Comparison of ENCODE assay signal across 15 mouse cellular contexts in the genomic region with DNA sequence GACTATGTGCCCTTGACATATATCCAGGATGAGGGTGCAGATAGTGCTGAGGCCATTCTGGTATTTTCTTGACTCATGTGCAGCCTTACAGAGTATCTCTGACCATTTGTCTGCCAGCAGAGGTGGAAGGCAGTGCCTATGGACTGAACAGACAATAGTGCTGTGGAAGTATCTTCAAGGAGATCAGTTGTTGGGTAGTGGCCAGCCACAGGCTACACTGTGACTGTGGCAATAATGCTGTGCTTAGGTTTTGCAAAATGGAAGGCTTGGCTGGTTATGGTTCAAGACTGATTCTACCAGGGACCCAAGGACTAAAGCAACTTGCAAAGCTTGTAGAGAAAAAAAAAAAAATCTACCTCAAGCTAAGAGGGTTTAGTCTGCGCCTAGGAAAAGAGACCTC.
DNase-seq lines count a peak whose midpoint lies in the region; ATAC-seq lines count a peak whose summit lies in the region.
"Had no signal": no experiment of that assay in that cellular context is flagged by ENCODE, and none has a peak within 500 bp of the region (broad histone marks: within the 10 kb centered on the region; RNA-seq: fewer than 3 reads in every experiment).

No protein-coding gene starts in this region.

- WGBS in neural tube, embryonic 11.5 days: 96% methylated on average over 1 of the region's 1 CpGs
- 81% methylated on average over 1 of the region's 1 CpGs for WGBS in hindbrain, embryonic 14.5 days
- WGBS in midbrain, embryonic 14.5 days: 30% methylated on average over 1 of the region's 1 CpGs
- WGBS in liver, embryonic 11.5 days: 72% methylated on average over 1 of the region's 1 CpGs

- H3K4me1 ChIP-seq in neural tube, embryonic 11.5 days (ENCODE audit: control insufficient read depth, insufficient read depth, low read length): peaks cover 20% of the 10 kb centered on the region
- peaks cover 46% of the 10 kb centered on the region for H3K4me1 ChIP-seq in hindbrain, embryonic 14.5 days (replicated peaks; ENCODE audit: control insufficient read depth, insufficient read depth, low read length)
- peaks cover 38% of the 10 kb centered on the region for H3K4me1 ChIP-seq in midbrain, embryonic 14.5 days (ENCODE audit: control insufficient read depth, insufficient read depth, low read length)
- H3K4me1 ChIP-seq in liver, embryonic 11.5 days (replicated peaks; ENCODE audit: control insufficient read depth, insufficient read depth, low read length): no peaks in the 10 kb centered on the region
- H3K4me1 ChIP-seq: liver, embryonic 13.5 days had no signal

- H3K27ac ChIP-seq in neural tube, embryonic 11.5 days (ENCODE audit: low read depth, low read length): no peak overlapping the region
- peak overlapping the region; percentile 49; the same call in 1 of the 2 replicates for H3K27ac ChIP-seq in hindbrain, embryonic 14.5 days
- H3K27ac ChIP-seq in midbrain, embryonic 14.5 days (replicated peaks; ENCODE audit: low read depth, low read length): peak overlapping the region; percentile 93
- H3K27ac ChIP-seq in liver, embryonic 11.5 days (ENCODE audit: low read depth, low read length): no peak overlapping the region
- H3K27ac ChIP-seq: liver, embryonic 13.5 days; lung, embryonic 15.5 days had no signal

- no peaks in the 10 kb centered on the region for H3K36me3 ChIP-seq in neural tube, embryonic 11.5 days (ENCODE audit: control insufficient read depth, insufficient read depth, low read length)
- no peaks in the 10 kb centered on the region for H3K36me3 ChIP-seq in hindbrain, embryonic 14.5 days (replicated peaks; ENCODE audit: control insufficient read depth, insufficient read depth)
- no peaks in the 10 kb centered on the region for H3K36me3 ChIP-seq in midbrain, embryonic 14.5 days (ENCODE audit: control insufficient read depth, insufficient read depth, low read length)
- H3K36me3 ChIP-seq in liver, embryonic 11.5 days (ENCODE audit: control insufficient read depth, insufficient read depth, low read length): no peaks in the 10 kb centered on the region
- H3K36me3 ChIP-seq: G1E; liver, embryonic 13.5 days; lung, embryonic 15.5 days had no signal

- H3K9me3 ChIP-seq in neural tube, embryonic 11.5 days (ENCODE audit: control insufficient read depth, low read length): no peaks in the 10 kb centered on the region
- no peaks in the 10 kb centered on the region for H3K9me3 ChIP-seq in hindbrain, embryonic 14.5 days (ENCODE audit: control insufficient read depth, low read length)
- no peaks in the 10 kb centered on the region for H3K9me3 ChIP-seq in midbrain, embryonic 14.5 days (ENCODE audit: control insufficient read depth, low read length)
- H3K9me3 ChIP-seq in liver, embryonic 11.5 days (ENCODE audit: control insufficient read depth, low read length): no peaks in the 10 kb centered on the region
- H3K9me3 ChIP-seq: G1E; liver, embryonic 13.5 days; lung, embryonic 15.5 days had no signal

- H3K9ac ChIP-seq in neural tube, embryonic 11.5 days (ENCODE audit: low read length): no peak overlapping the region
- peak overlapping the region; percentile 46 for H3K9ac ChIP-seq in hindbrain, embryonic 14.5 days
- no peak overlapping the region; the same call in 1 of the 2 replicates for H3K9ac ChIP-seq in midbrain, embryonic 14.5 days (replicated peaks; ENCODE audit: low read length)
- H3K9ac ChIP-seq in liver, embryonic 11.5 days (ENCODE audit: low read depth, low read length): no peak overlapping the region
- H3K9ac ChIP-seq: liver, embryonic 13.5 days; lung, embryonic 15.5 days had no signal

- H3K4me3 ChIP-seq in neural tube, embryonic 11.5 days (ENCODE audit: low read depth, low read length): no peak overlapping the region
- peak overlapping the region; percentile 87 for H3K4me3 ChIP-seq in hindbrain, embryonic 14.5 days (replicated peaks; ENCODE audit: low read length)
- peak overlapping the region; percentile 72 for H3K4me3 ChIP-seq in midbrain, embryonic 14.5 days (replicated peaks; ENCODE audit: low read depth, low read length)
- no peak overlapping the region for H3K4me3 ChIP-seq in liver, embryonic 11.5 days (ENCODE audit: low read depth, low read length)
- H3K4me3 ChIP-seq: liver, embryonic 13.5 days; lung, embryonic 15.5 days had no signal

- no peak for DNase-seq in neural tube, embryonic 11.5 days (ENCODE audit: low spot score)
- DNase-seq in neural tube, embryonic 10.5 days (ENCODE audit: extremely low spot score, low spot score): no peak
- DNase-seq in hindbrain, embryonic 14.5 days (ENCODE audit: low spot score): no peak
- DNase-seq in midbrain, embryonic 14.5 days: no peak
- DNase-seq in ovary, adult 18-20 months (ENCODE audit: low spot score): no peak
- no peak for DNase-seq in layer of hippocampus, adult 8-10 months (ENCODE audit: low spot score in 2 of 2)
- no peak for DNase-seq in liver, embryonic 11.5 days (ENCODE audit: low spot score)
- DNase-seq: gastrocnemius, postnatal 14 days; kidney, adult 8-10 months; kidney, postnatal 36 days; liver, embryonic 13.5 days; thymus, postnatal 36 days had no signal

- peaks cover 8% of the 10 kb centered on the region; the same call in 1 of the 2 replicates for H3K27me3 ChIP-seq in neural tube, embryonic 11.5 days (ENCODE audit: control insufficient read depth, insufficient read depth, low read length)
- H3K27me3 ChIP-seq in hindbrain, embryonic 14.5 days (ENCODE audit: control insufficient read depth, insufficient read depth, low read length): 0 out of 2 replicates have a peak, but pooled peaks cover 5% of the 10 kb centered on the region
- H3K27me3 ChIP-seq in midbrain, embryonic 14.5 days (ENCODE audit: control insufficient read depth, insufficient read depth, low read length): peaks cover 7% of the 10 kb centered on the region; the same call in 1 of the 2 replicates
- H3K27me3 ChIP-seq in liver, embryonic 11.5 days (replicated peaks; ENCODE audit: control insufficient read depth, insufficient read depth, low read length): peaks cover 40% of the 10 kb centered on the region

- ATAC-seq in neural tube, embryonic 11.5 days (ENCODE audit: insufficient read depth, low FRiP score, low TSS enrichment): no peak
- no peak for ATAC-seq in hindbrain, embryonic 14.5 days (ENCODE audit: low FRiP score)
- ATAC-seq in midbrain, embryonic 14.5 days (ENCODE audit: low FRiP score, low TSS enrichment): no peak
- no peak for ATAC-seq in liver, embryonic 11.5 days (replicated peaks; ENCODE audit: low FRiP score)
- ATAC-seq: inflammation-experienced regulatory T-cells, adult 6 months had no signal

- H3K4me2 ChIP-seq in neural tube, embryonic 11.5 days (ENCODE audit: low read depth): peak overlapping the region; percentile 0; the same call in 1 of the 2 replicates
- H3K4me2 ChIP-seq in hindbrain, embryonic 14.5 days (replicated peaks): peak overlapping the region; percentile 78
- peak overlapping the region; percentile 76 for H3K4me2 ChIP-seq in midbrain, embryonic 14.5 days (ENCODE audit: low read length)
- H3K4me2 ChIP-seq in liver, embryonic 11.5 days: no peak overlapping the region
- H3K4me2 ChIP-seq: liver, embryonic 13.5 days had no signal

Comparison
In these comparisons a context has a peak if more than half of its experiments do, and no peak if none do; other contexts are left out.
1. H3K27ac ChIP-seq: peak in hindbrain, embryonic 14.5 days (single experiment) and midbrain, embryonic 14.5 days (single experiment); none in neural tube, embryonic 11.5 days (single experiment) and liver, embryonic 11.5 days (single experiment).
2. H3K4me3 ChIP-seq: peak in hindbrain, embryonic 14.5 days (single experiment) and midbrain, embryonic 14.5 days (single experiment); none in neural tube, embryonic 11.5 days (single experiment) and liver, embryonic 11.5 days (single experiment).